17 mouse cellular contexts compared by ENCODE assay signal in the genomic region with DNA sequence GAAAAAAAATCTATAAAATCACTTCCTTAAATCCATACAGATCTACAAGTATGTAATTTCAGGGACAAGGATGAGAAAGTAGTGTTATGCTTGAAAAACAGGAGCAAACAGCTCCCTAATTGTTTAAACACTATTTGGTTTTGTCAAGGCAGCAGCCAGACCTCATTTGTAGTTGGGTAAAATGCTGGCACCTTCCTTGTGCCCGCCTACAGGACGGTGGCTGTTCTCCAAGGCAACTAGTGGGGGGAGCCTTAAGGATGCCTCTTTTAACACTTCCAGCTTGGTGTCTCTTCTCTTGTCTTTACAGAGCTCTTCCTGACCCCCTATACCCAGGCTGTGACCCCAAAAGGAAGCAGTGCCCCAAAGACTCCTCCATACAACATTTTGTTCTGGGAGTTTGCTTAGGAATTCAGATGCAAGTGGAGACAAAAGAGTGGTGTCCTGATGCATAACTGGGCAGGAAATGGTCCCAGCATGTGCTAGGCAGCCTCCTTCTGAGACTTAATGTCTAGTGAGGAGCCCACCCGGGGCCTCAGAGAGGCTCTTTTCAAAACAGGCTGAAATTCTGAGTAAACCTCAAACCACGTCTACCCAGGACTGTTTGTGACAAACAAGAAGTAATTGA. TPM values are rescaled to one million over a fixed set of nuclear protein-coding genes. Genes with fewer than 3 reads are reported as not detected.
"Had no signal": no experiment of that assay in that cellular context is flagged by ENCODE, and none has a peak within 500 bp of the region (broad histone marks: within the 10 kb centered on the region; RNA-seq: fewer than 3 reads in every experiment).

No protein-coding gene starts in this region.

- H3K4me1 ChIP-seq: kidney, embryonic 15.5 days; liver, embryonic 15.5 days; midbrain, embryonic 13.5 days; neural tube, embryonic 12.5 days had no signal

- DNase-seq: kidney, adult 2 months; kidney, postnatal 25 days; layer of hippocampus, adult 9-11 months; lung, adult 2 months; lung, postnatal 36 days; right cerebral cortex, postnatal 4 days; spleen, adult 18-20 months; thymus, adult 2 months; thymus, postnatal 25 days had no signal

- H3K9me3 ChIP-seq: kidney, embryonic 15.5 days; limb, embryonic 10.5 days; liver, embryonic 15.5 days; midbrain, embryonic 13.5 days; neural tube, embryonic 12.5 days had no signal

- H3K4me3 ChIP-seq: kidney, embryonic 15.5 days; limb, embryonic 10.5 days; liver, embryonic 15.5 days; midbrain, embryonic 13.5 days; neural tube, embryonic 12.5 days had no signal

- H3K9ac ChIP-seq: kidney, embryonic 15.5 days; liver, embryonic 15.5 days; midbrain, embryonic 13.5 days; neural tube, embryonic 12.5 days had no signal

- H3K36me3 ChIP-seq: kidney, embryonic 15.5 days; limb, embryonic 10.5 days; liver, embryonic 15.5 days; midbrain, embryonic 13.5 days; neural tube, embryonic 12.5 days had no signal

- H3K27ac ChIP-seq: kidney, embryonic 15.5 days; limb, embryonic 10.5 days; liver, embryonic 15.5 days; midbrain, embryonic 13.5 days; neural tube, embryonic 12.5 days had no signal

- H3K27me3 ChIP-seq: neural tube, embryonic 12.5 days had no signal

- ATAC-seq: lung, postnatal 0 days; midbrain, embryonic 13.5 days had no signal

- H3K4me2 ChIP-seq: kidney, embryonic 15.5 days; liver, embryonic 11.5 days; liver, embryonic 15.5 days; midbrain, embryonic 13.5 days; neural tube, embryonic 12.5 days had no signal

RNA-seq across cellular contexts. Expression of a gene that starts 4.7 kb away (rescaled TPM):
- total RNA-seq: monocyte, adult 5-6 weeks had no signal
